ENCODE assay signal across 20 mouse cellular contexts in genomic region chr11:59789311-59789710, GRCm38 (mm10). TPM values are rescaled to one million over a fixed set of nuclear protein-coding genes. Genes with fewer than 3 reads are reported as not detected.
DNase-seq lines count a peak whose midpoint lies in the region; ATAC-seq lines count a peak whose summit lies in the region.
"Had no signal": no experiment of that assay in that cellular context is flagged by ENCODE, and none has a peak within 500 bp of the region (broad histone marks: within the 10 kb centered on the region; RNA-seq: fewer than 3 reads in every experiment).

No protein-coding gene starts in this region.

- no peak overlapping the region for H3K9ac ChIP-seq in intestine, embryonic 15.5 days
- H3K9ac ChIP-seq in intestine, embryonic 16.5 days (ENCODE audit: low read depth, low read length) = no peak overlapping the region
- H3K9ac ChIP-seq in stomach, embryonic 14.5 days (replicated peaks; ENCODE audit: low read depth, low read length) = no peak overlapping the region
- H3K9ac ChIP-seq in stomach, embryonic 16.5 days (ENCODE audit: low read length) = no peak overlapping the region
- no peak overlapping the region for H3K9ac ChIP-seq in forebrain, embryonic 12.5 days
- H3K9ac ChIP-seq: embryonic facial prominence, embryonic 12.5 days had no signal

- peaks cover 14% of the 10 kb centered on the region for H3K4me1 ChIP-seq in intestine, embryonic 15.5 days (replicated peaks)
- peaks cover 13% of the 10 kb centered on the region for H3K4me1 ChIP-seq in intestine, embryonic 16.5 days (ENCODE audit: control insufficient read depth, insufficient read depth, low read length)
- peaks cover 5% of the 10 kb centered on the region; the same call in 1 of the 2 replicates for H3K4me1 ChIP-seq in stomach, embryonic 14.5 days (ENCODE audit: control insufficient read depth, insufficient read depth, low read length)
- H3K4me1 ChIP-seq in stomach, embryonic 16.5 days (ENCODE audit: control insufficient read depth, insufficient read depth, low read length) = peaks cover 5% of the 10 kb centered on the region
- H3K4me1 ChIP-seq in forebrain, embryonic 12.5 days = peaks cover 13% of the 10 kb centered on the region

- no peak overlapping the region for H3K27ac ChIP-seq in intestine, embryonic 15.5 days
- H3K27ac ChIP-seq in intestine, embryonic 16.5 days (ENCODE audit: low read length) = no peak overlapping the region
- no peak overlapping the region for H3K27ac ChIP-seq in stomach, embryonic 14.5 days (ENCODE audit: low read length)
- no peak overlapping the region for H3K27ac ChIP-seq in stomach, embryonic 16.5 days (ENCODE audit: low read length)
- H3K27ac ChIP-seq in forebrain, embryonic 12.5 days = no peak overlapping the region
- H3K27ac ChIP-seq: embryonic facial prominence, embryonic 10.5 days; embryonic facial prominence, embryonic 12.5 days had no signal

- WGBS in intestine, embryonic 15.5 days = 69% methylated on average over 1 of the region's 1 CpGs
- WGBS in intestine, embryonic 16.5 days = 79% methylated on average over 1 of the region's 1 CpGs
- 94% methylated on average over 1 of the region's 1 CpGs for WGBS in stomach, embryonic 14.5 days
- 92% methylated on average over 1 of the region's 1 CpGs for WGBS in stomach, embryonic 16.5 days
- WGBS in forebrain, embryonic 12.5 days = 92% methylated on average over 1 of the region's 1 CpGs

- H3K4me3 ChIP-seq in intestine, embryonic 15.5 days (replicated peaks) = no peak overlapping the region
- no peak overlapping the region for H3K4me3 ChIP-seq in intestine, embryonic 16.5 days (ENCODE audit: low read length)
- no peak overlapping the region for H3K4me3 ChIP-seq in stomach, embryonic 14.5 days (ENCODE audit: low read depth, low read length)
- H3K4me3 ChIP-seq in stomach, embryonic 16.5 days (replicated peaks; ENCODE audit: low read length) = no peak overlapping the region
- H3K4me3 ChIP-seq in forebrain, embryonic 12.5 days (replicated peaks) = no peak overlapping the region
- H3K4me3 ChIP-seq: embryonic facial prominence, embryonic 10.5 days; embryonic facial prominence, embryonic 12.5 days had no signal

- H3K4me2 ChIP-seq in intestine, embryonic 15.5 days (replicated peaks) = no peak overlapping the region
- no peak overlapping the region for H3K4me2 ChIP-seq in intestine, embryonic 16.5 days (ENCODE audit: low read depth, low read length)
- no peak overlapping the region for H3K4me2 ChIP-seq in stomach, embryonic 14.5 days (replicated peaks; ENCODE audit: low read depth, low read length)
- no peak overlapping the region for H3K4me2 ChIP-seq in stomach, embryonic 16.5 days (ENCODE audit: low read depth, low read length)
- no peak overlapping the region for H3K4me2 ChIP-seq in forebrain, embryonic 12.5 days
- H3K4me2 ChIP-seq: embryonic facial prominence, embryonic 12.5 days had no signal

- no peak for DNase-seq in adrenal gland, adult 18-20 months (ENCODE audit: low spot score in 2 of 2)
- no peak for DNase-seq in kidney, postnatal 25 days
- no peak for DNase-seq in layer of hippocampus, postnatal 10 days (ENCODE audit: low spot score in 2 of 2)
- DNase-seq: adrenal gland, adult 8-10 months; adrenal gland, postnatal 14 days; adrenal gland, postnatal 36 days; cerebellum, adult 11-12 months; cerebellum, adult 2 months; cerebellum, adult 9-10 months; cerebellum, postnatal 10 days; cerebellum, postnatal 25 days had no signal

- H3K9me3 ChIP-seq in intestine, embryonic 15.5 days = no peaks in the 10 kb centered on the region
- H3K9me3 ChIP-seq in intestine, embryonic 16.5 days (ENCODE audit: control insufficient read depth, low read length) = no peaks in the 10 kb centered on the region
- no peaks in the 10 kb centered on the region for H3K9me3 ChIP-seq in stomach, embryonic 14.5 days (ENCODE audit: control insufficient read depth, low read depth, low read length)
- H3K9me3 ChIP-seq in stomach, embryonic 16.5 days (replicated peaks; ENCODE audit: control insufficient read depth, low read length) = no peaks in the 10 kb centered on the region
- no peaks in the 10 kb centered on the region for H3K9me3 ChIP-seq in forebrain, embryonic 12.5 days
- H3K9me3 ChIP-seq: embryonic facial prominence, embryonic 10.5 days; embryonic facial prominence, embryonic 12.5 days had no signal

- ATAC-seq in intestine, embryonic 15.5 days = peak; percentile 54; the same call in 1 of the 2 replicates
- ATAC-seq in intestine, embryonic 16.5 days = peak; percentile 43
- ATAC-seq in stomach, embryonic 14.5 days (ENCODE audit: insufficient number of reproducible peaks, insufficient read depth, low FRiP score, low read depth) = peak; percentile 66
- peak; percentile 45; the same call in 1 of the 2 replicates for ATAC-seq in stomach, embryonic 16.5 days (ENCODE audit: insufficient read depth, low FRiP score)
- no peak for ATAC-seq in forebrain, embryonic 12.5 days (ENCODE audit: low FRiP score)
- ATAC-seq: forebrain, embryonic 14.5 days; forebrain, embryonic 16.5 days had no signal

- H3K36me3 ChIP-seq in intestine, embryonic 15.5 days = peaks cover 27% of the 10 kb centered on the region
- H3K36me3 ChIP-seq in intestine, embryonic 16.5 days (ENCODE audit: control insufficient read depth, insufficient read depth, low read length) = peaks cover 20% of the 10 kb centered on the region
- peaks cover 24% of the 10 kb centered on the region for H3K36me3 ChIP-seq in stomach, embryonic 14.5 days (ENCODE audit: control insufficient read depth, insufficient read depth, low read length)
- peaks cover 16% of the 10 kb centered on the region; the same call in 1 of the 2 replicates for H3K36me3 ChIP-seq in stomach, embryonic 16.5 days (ENCODE audit: control insufficient read depth, insufficient read depth, low read length)
- peaks cover 33% of the 10 kb centered on the region for H3K36me3 ChIP-seq in forebrain, embryonic 12.5 days (replicated peaks)

- no peaks in the 10 kb centered on the region for H3K27me3 ChIP-seq in intestine, embryonic 15.5 days (replicated peaks)
- no peaks in the 10 kb centered on the region for H3K27me3 ChIP-seq in intestine, embryonic 16.5 days (replicated peaks; ENCODE audit: control insufficient read depth, insufficient read depth, low read length)
- no peaks in the 10 kb centered on the region for H3K27me3 ChIP-seq in stomach, embryonic 14.5 days (ENCODE audit: control insufficient read depth, insufficient read depth, low read length)
- no peaks in the 10 kb centered on the region for H3K27me3 ChIP-seq in stomach, embryonic 16.5 days (ENCODE audit: control insufficient read depth, insufficient read depth, low read length)
- H3K27me3 ChIP-seq in forebrain, embryonic 12.5 days = peaks cover 19% of the 10 kb centered on the region; the same call in 1 of the 2 replicates

RNA-seq across cellular contexts. Expression of gene Pld6, which starts 1.9 kb away (rescaled TPM):
- 2.9 and 3.5 TPM in 2 replicates for polyA plus RNA-seq in intestine, embryonic 15.5 days (2015; fragmentation: Nextera tagmentation; extraction: Ambion mirVana)
- 2.7 and 4.0 TPM in 2 replicates for polyA plus RNA-seq in intestine, embryonic 16.5 days (2015; fragmentation: Nextera tagmentation; extraction: Ambion mirVana)
- polyA plus RNA-seq in stomach, embryonic 14.5 days (2014; fragmentation: Nextera tagmentation; extraction: Ambion mirVana) = 1.7 and 2.5 TPM in 2 replicates
- 6.0 and 7.7 TPM in 2 replicates for polyA plus RNA-seq in stomach, embryonic 16.5 days (2015; fragmentation: Nextera tagmentation; extraction: Ambion mirVana)
- 1 to 10 TPM in 1 of 2 experiments, under 1 TPM in 1; 0.90 to 2.1 TPM for total RNA-seq in adrenal gland, adult 18-20 months (2021)
- under 1 TPM; 0.66 to 0.96 TPM for total RNA-seq in layer of hippocampus, postnatal 10 days (2021)
- 2.3 TPM in 2 replicates for polyA plus RNA-seq in forebrain, embryonic 12.5 days (2016; fragmentation: Nextera tagmentation; extraction: Ambion mirVana)

RNA-seq across cellular contexts. Expression of gene Flcn, which starts 20.5 kb away (rescaled TPM):
- polyA plus RNA-seq in intestine, embryonic 15.5 days (2015; fragmentation: Nextera tagmentation; extraction: Ambion mirVana) = 35.9 and 39.2 TPM in 2 replicates
- polyA plus RNA-seq in intestine, embryonic 16.5 days (2015; fragmentation: Nextera tagmentation; extraction: Ambion mirVana) = 46.5 and 51.6 TPM in 2 replicates
- polyA plus RNA-seq in stomach, embryonic 14.5 days (2014; fragmentation: Nextera tagmentation; extraction: Ambion mirVana) = 25.2 and 31.5 TPM in 2 replicates
- 34.1 and 35.6 TPM in 2 replicates for polyA plus RNA-seq in stomach, embryonic 16.5 days (2015; fragmentation: Nextera tagmentation; extraction: Ambion mirVana)
- 10 to 100 TPM; 85.5 to 99.0 TPM for total RNA-seq in adrenal gland, adult 18-20 months (2021)
- 10 to 100 TPM; 30.8 to 33.2 TPM for total RNA-seq in layer of hippocampus, postnatal 10 days (2021)
- polyA plus RNA-seq in forebrain, embryonic 12.5 days (2016; fragmentation: Nextera tagmentation; extraction: Ambion mirVana) = 33.3 and 36.1 TPM in 2 replicates

RNA-seq across cellular contexts. Expression of gene Nt5m, which starts 49.9 kb away (rescaled TPM):
- polyA plus RNA-seq in intestine, embryonic 15.5 days (2015; fragmentation: Nextera tagmentation; extraction: Ambion mirVana) = 32.7 and 34.4 TPM in 2 replicates
- 31.1 and 34.5 TPM in 2 replicates for polyA plus RNA-seq in intestine, embryonic 16.5 days (2015; fragmentation: Nextera tagmentation; extraction: Ambion mirVana)
- polyA plus RNA-seq in stomach, embryonic 14.5 days (2014; fragmentation: Nextera tagmentation; extraction: Ambion mirVana) = 31.6 and 36.6 TPM in 2 replicates
- polyA plus RNA-seq in stomach, embryonic 16.5 days (2015; fragmentation: Nextera tagmentation; extraction: Ambion mirVana) = 29.4 and 31.6 TPM in 2 replicates
- total RNA-seq in adrenal gland, adult 18-20 months (2021) = 10 to 100 TPM; 27.7 to 29.9 TPM
- 10 to 100 TPM; 50.3 to 53.9 TPM for total RNA-seq in layer of hippocampus, postnatal 10 days (2021)
- polyA plus RNA-seq in forebrain, embryonic 12.5 days (2016; fragmentation: Nextera tagmentation; extraction: Ambion mirVana) = 41.5 and 41.9 TPM in 2 replicates

RNA-seq across cellular contexts. Expression of gene Cops3, which starts 50.3 kb away (rescaled TPM):
- 192 and 193 TPM in 2 replicates for polyA plus RNA-seq in intestine, embryonic 15.5 days (2015; fragmentation: Nextera tagmentation; extraction: Ambion mirVana)
- polyA plus RNA-seq in intestine, embryonic 16.5 days (2015; fragmentation: Nextera tagmentation; extraction: Ambion mirVana) = 165 and 184 TPM in 2 replicates
- 206 and 221 TPM in 2 replicates for polyA plus RNA-seq in stomach, embryonic 14.5 days (2014; fragmentation: Nextera tagmentation; extraction: Ambion mirVana)
- 172 and 174 TPM in 2 replicates for polyA plus RNA-seq in stomach, embryonic 16.5 days (2015; fragmentation: Nextera tagmentation; extraction: Ambion mirVana)
- 10 to 100 TPM; 81.4 to 86.3 TPM for total RNA-seq in adrenal gland, adult 18-20 months (2021)
- total RNA-seq in layer of hippocampus, postnatal 10 days (2021) = 10 to 100 TPM; 72.1 to 76.4 TPM
- polyA plus RNA-seq in forebrain, embryonic 12.5 days (2016; fragmentation: Nextera tagmentation; extraction: Ambion mirVana) = 221 and 226 TPM in 2 replicates
